Mouse (Mus musculus) hindbrain, embryonic 13.5 days (tissue): Measurements from ENCODE around the gene Trim67. TPM values are rescaled to one million over a fixed set of nuclear protein-coding genes. Genes with fewer than 3 reads are reported as not detected.
"Not testable (repeated sequence)": the region's sequence is repeated elsewhere in the genome, so short reads cannot be mapped to it uniquely, and the experiment has no call there.

ENCODE experiments used
- ATAC-seq: fragments of 200-750 bp; cut with Nextera tagmentation; 2 replicates; pipeline ENCODE4 v1.8.0; 2017; ENCODE audit warnings: moderate TSS enrichment; ENCODE audit not compliant: low FRiP score
- H3K27ac ChIP-seq: fragments of 300-500 bp; sonication (generic); 2 replicates; pipeline ENCODE4 v1.5.1; 2015; ENCODE audit warnings: inconsistent platforms, mild to moderate bottlenecking, moderate library complexity
- H3K27me3 ChIP-seq: fragments of 300-500 bp; sonication (generic); 2 replicates; pipeline ENCODE4 v1.6.1; 2015; ENCODE audit warnings: mild to moderate bottlenecking, inconsistent platforms
- H3K36me3 ChIP-seq: fragments of 300-500 bp; sonication (generic); 2 replicates; pipeline ENCODE4 v1.6.1; 2015; ENCODE audit warnings: mild to moderate bottlenecking, inconsistent platforms
- H3K4me1 ChIP-seq: fragments of 300-500 bp; sonication (generic); replicated peaks from 2 replicates; pipeline ENCODE4 v1.6.1; 2015; ENCODE audit warnings: inconsistent platforms
- H3K4me2 ChIP-seq: fragments of 300-500 bp; sonication (generic); 2 replicates; pipeline ENCODE4 v1.6.1; 2015; ENCODE audit warnings: inconsistent platforms, mild to moderate bottlenecking, moderate library complexity
- H3K4me3 ChIP-seq: fragments of 300-500 bp; sonication (generic); 2 replicates; pipeline ENCODE4 v1.5.1; 2015; ENCODE audit warnings: mild to moderate bottlenecking, inconsistent platforms
- H3K9ac ChIP-seq: fragments of 300-500 bp; sonication (generic); 2 replicates; pipeline ENCODE4 v1.6.1; 2015; ENCODE audit warnings: mild to moderate bottlenecking, inconsistent platforms
- H3K9me3 ChIP-seq: fragments of 300-500 bp; sonication (generic); 2 replicates; pipeline ENCODE4 v1.6.1; 2016; ENCODE audit warnings: inconsistent platforms
- WGBS: fragments of 180-500 bp; shearing (Covaris S2); methylation state at CpG from one replicate; pipeline ENCODE4 v1.1.7; 2015; 5-methylcytosine and 5-hydroxymethylcytosine counted together
- polyA plus RNA-seq: library from polyadenylated mRNA; unstranded; fragments of >200 nt; fragmentation: Nextera tagmentation; extraction: Ambion mirVana; gene quantifications from 2 replicates; pipeline ENCODE4 v1.2.1, GENCODE M21; 2015

Trim67 gene
- polyA plus RNA-seq, 1 experiment from 2014 or later = 20.5 TPM

DNA sequence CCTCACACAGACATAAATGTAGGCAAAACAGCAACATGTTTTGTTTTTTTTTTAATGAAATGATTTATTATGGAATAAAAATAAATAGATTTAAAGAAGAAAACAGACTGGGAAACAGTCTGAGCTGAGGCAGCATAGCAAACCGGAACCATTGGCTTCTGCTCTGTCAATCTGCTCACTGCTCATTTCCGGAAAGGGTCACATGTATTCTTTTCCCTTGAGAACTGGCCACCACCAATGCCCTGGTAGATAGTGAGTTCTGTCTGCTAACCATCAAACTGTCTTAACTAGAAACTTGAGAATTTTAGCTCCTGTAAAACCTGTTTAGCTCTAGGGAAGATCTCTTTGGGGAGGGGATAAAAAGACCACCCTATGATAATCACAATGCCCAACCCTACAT lies 44.0 kb downstream of the Trim67 start:
- Histone ChIP-seq H3K4me1 (no peaks in the 10 kb centered on the region), H3K9me3 (no peaks in the 10 kb centered on the region), H3K27ac (no peak overlapping the region), H3K27me3 (no peaks in the 10 kb centered on the region), H3K4me2 (no peak overlapping the region), H3K4me3 (no peak overlapping the region), H3K36me3 (peaks cover 51% of the 10 kb centered on the region), H3K9ac (no peak overlapping the region)
- WGBS = 86% methylated on average over 2 of the region's 2 CpGs
- no peak for ATAC-seq

GRCm38 (mm10) chr8:124837956-124838355 lies 45.1 kb downstream of the Trim67 start:
- no peaks in the 10 kb centered on the region for H3K4me1 ChIP-seq
- H3K27ac ChIP-seq = no peak overlapping the region
- no peaks in the 10 kb centered on the region for H3K27me3 ChIP-seq
- H3K9ac ChIP-seq = no peak overlapping the region
- H3K4me2 ChIP-seq = no peak overlapping the region
- H3K4me3 ChIP-seq = no peak overlapping the region
- no peak for ATAC-seq
- WGBS = 92% methylated on average over 2 of the region's 2 CpGs
- H3K36me3 ChIP-seq = peaks cover 48% of the 10 kb centered on the region
- H3K9me3 ChIP-seq = no peaks in the 10 kb centered on the region

DNA sequence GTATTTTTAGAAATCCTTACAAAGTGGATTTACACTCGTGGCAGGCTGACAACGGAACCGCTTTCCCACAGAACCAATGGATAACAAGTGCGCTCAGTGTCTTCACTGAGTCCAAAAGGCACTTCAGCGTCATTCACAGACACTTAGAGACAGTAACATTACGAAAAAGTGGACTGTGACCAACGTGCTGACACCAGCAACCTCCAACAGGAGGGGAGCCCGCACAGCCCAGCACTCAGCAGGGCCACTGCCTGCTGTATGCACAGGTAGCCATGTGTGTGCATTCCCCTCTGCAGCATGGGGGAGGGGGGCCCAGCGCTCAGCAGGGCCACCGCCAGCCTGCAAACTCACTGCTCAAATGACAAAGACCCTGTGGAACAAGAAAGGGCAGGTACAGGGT lies 46.5 kb downstream of the Trim67 start:
- Histone ChIP-seq H3K9ac (no peak overlapping the region), H3K4me2 (no peak overlapping the region), H3K27ac (no peak overlapping the region), H3K4me1 (no peaks in the 10 kb centered on the region), H3K4me3 (no peak overlapping the region), H3K27me3 (no peaks in the 10 kb centered on the region), H3K36me3 (peaks cover 48% of the 10 kb centered on the region), H3K9me3 (no peaks in the 10 kb centered on the region)
- ATAC-seq = no peak
- whole genome bisulfite sequencing = 95% methylated on average over 10 of the region's 10 CpGs

DNA sequence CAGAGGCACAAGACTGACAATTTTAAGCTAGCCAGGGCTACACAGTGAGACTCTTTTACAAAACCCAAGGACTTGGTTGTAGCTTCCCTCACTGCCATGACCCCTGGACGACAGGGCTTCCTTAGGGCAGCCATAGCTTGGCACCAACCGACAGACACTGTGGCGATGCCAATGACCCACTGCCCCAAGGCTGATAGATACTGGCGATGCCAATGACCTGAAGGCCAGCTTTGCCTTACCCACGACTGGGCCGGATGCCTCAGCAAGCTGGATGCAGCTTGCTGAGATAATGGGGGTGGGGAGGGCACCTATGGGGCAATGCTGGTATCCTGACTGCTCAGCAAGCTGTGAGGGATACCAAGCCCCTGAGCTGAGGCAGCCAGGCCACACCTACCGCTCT lies 48.0 kb downstream of the Trim67 start:
- no peaks in the 10 kb centered on the region for H3K9me3 ChIP-seq
- H3K27me3 ChIP-seq = no peaks in the 10 kb centered on the region
- H3K27ac ChIP-seq = no peak overlapping the region
- no peak overlapping the region for H3K4me2 ChIP-seq
- H3K36me3 ChIP-seq = peaks cover 53% of the 10 kb centered on the region
- H3K4me3 ChIP-seq = no peak overlapping the region
- H3K9ac ChIP-seq = no peak overlapping the region
- 94% methylated on average over 7 of the region's 7 CpGs for WGBS
- ATAC-seq = no peak
- H3K4me1 ChIP-seq = no peaks in the 10 kb centered on the region

GRCm38 (mm10) chr8:124841775-124842174 lies 48.9 kb downstream of the Trim67 start:
- H3K4me1 ChIP-seq = no peaks in the 10 kb centered on the region
- H3K4me2 ChIP-seq = no peak overlapping the region
- no peaks in the 10 kb centered on the region for H3K27me3 ChIP-seq
- H3K9ac ChIP-seq = no peak overlapping the region
- no peak overlapping the region for H3K27ac ChIP-seq
- no peak for ATAC-seq
- H3K36me3 ChIP-seq = peaks cover 53% of the 10 kb centered on the region
- no peaks in the 10 kb centered on the region for H3K9me3 ChIP-seq
- H3K4me3 ChIP-seq = no peak overlapping the region
- 96% methylated on average over 10 of the region's 10 CpGs for WGBS

DNA sequence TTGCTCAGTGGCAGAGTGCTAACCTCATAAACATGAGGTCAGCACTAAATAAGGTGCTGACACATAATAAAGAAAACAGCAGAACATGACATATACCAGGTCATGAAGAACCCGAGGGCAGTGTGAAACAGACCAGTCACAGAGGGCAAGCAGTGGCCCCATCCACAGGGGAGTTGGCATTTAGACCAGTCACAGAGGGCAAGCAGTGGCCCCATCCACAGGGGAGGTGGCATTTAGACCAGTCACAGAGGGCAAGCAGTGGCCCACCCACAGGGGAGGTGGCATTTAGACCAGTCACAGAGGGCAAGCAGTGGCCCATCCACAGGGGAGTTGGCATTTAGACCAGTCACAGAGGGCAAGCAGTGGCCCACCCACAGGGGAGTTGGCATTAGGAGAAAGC lies 50.0 kb downstream of the Trim67 start:
- not testable (repeated sequence) for H3K4me2 ChIP-seq, H3K9me3 ChIP-seq, H3K27me3 ChIP-seq, H3K4me1 ChIP-seq, H3K4me3 ChIP-seq, ATAC-seq, H3K27ac ChIP-seq, H3K9ac ChIP-seq
- H3K36me3 ChIP-seq = peaks cover 47% of the 10 kb centered on the region
- WGBS = 79% methylated on average over 1 of the region's 1 CpGs

- no peak for ATAC-seq
These were observed 52.2 kb downstream of the Trim67 start for GRCm38 (mm10) chr8:124845131-124845530.

DNA sequence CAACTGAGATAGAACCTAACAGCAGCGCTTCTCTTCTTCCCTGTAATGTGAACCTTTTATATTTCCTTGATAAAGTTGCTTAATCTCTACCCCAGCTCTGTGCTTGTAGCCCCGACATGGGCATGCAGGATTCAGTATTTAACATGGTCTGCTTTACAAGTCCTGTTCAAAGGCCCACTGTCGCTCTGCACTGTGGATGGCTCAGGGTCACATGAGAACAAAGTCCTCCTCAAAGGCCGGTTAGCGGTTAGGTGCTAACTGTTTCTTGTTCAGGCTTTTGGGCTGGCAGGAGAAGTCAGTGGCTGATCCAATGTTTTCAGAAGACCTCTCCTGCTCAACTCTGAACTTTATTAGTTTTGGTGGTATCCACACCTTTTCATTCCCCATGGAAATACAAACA lies 52.7 kb downstream of the Trim67 start:
- no peak overlapping the region for H3K27ac ChIP-seq
- H3K4me3 ChIP-seq = no peak overlapping the region
- WGBS = 91% methylated on average over 5 of the region's 5 CpGs
- no peaks in the 10 kb centered on the region for H3K9me3 ChIP-seq
- no peaks in the 10 kb centered on the region for H3K4me1 ChIP-seq
- peaks cover 21% of the 10 kb centered on the region for H3K36me3 ChIP-seq
- H3K27me3 ChIP-seq = no peaks in the 10 kb centered on the region
- H3K4me2 ChIP-seq = no peak overlapping the region
- ATAC-seq = no peak
- H3K9ac ChIP-seq = no peak overlapping the region

More at GRCm38 (mm10) chr8:124845131-124845530, 52.2 kb downstream of the Trim67 start:
- WGBS = 60% methylated on average over 3 of the region's 3 CpGs
- Histone ChIP-seq H3K9ac (no peak overlapping the region), H3K4me3 (no peak overlapping the region), H3K9me3 (no peaks in the 10 kb centered on the region), H3K36me3 (peaks cover 25% of the 10 kb centered on the region), H3K4me1 (no peaks in the 10 kb centered on the region), H3K4me2 (no peak overlapping the region), H3K27me3 (no peaks in the 10 kb centered on the region), H3K27ac (no peak overlapping the region)

GRCm38 (mm10) chr8:124853511-124853910 lies 60.6 kb downstream of the Trim67 start:
- H3K9ac ChIP-seq = no peak overlapping the region
- H3K27ac ChIP-seq = no peak overlapping the region
- H3K4me3 ChIP-seq = no peak overlapping the region
- no peak overlapping the region for H3K4me2 ChIP-seq
- peaks cover 62% of the 10 kb centered on the region for H3K36me3 ChIP-seq
- no peaks in the 10 kb centered on the region for H3K27me3 ChIP-seq
- WGBS = 93% methylated on average over 1 of the region's 1 CpGs
- no peak for ATAC-seq
- H3K9me3 ChIP-seq = peaks cover 25% of the 10 kb centered on the region
- H3K4me1 ChIP-seq = no peaks in the 10 kb centered on the region

GRCm38 (mm10) chr8:124859466-124859865 lies 66.6 kb downstream of the Trim67 start:
- H3K4me2 ChIP-seq = no peak overlapping the region
- peaks cover 10% of the 10 kb centered on the region; the same call in 1 of the 2 replicates for H3K9me3 ChIP-seq
- no peak overlapping the region for H3K27ac ChIP-seq
- peaks cover 62% of the 10 kb centered on the region for H3K36me3 ChIP-seq
- ATAC-seq = no peak
- no peaks in the 10 kb centered on the region for H3K27me3 ChIP-seq
- peaks cover 18% of the 10 kb centered on the region for H3K4me1 ChIP-seq
- H3K9ac ChIP-seq = no peak overlapping the region
- H3K4me3 ChIP-seq = no peak overlapping the region

- Histone ChIP-seq H3K27ac (no peak overlapping the region), H3K4me1 (peaks cover 25% of the 10 kb centered on the region), H3K4me2 (no peak overlapping the region), H3K27me3 (no peaks in the 10 kb centered on the region), H3K36me3 (peaks cover 55% of the 10 kb centered on the region), H3K9ac (no peak overlapping the region), H3K9me3 (peaks cover 3% of the 10 kb centered on the region; the same call in 1 of the 2 replicates), H3K4me3 (no peak overlapping the region)
- ATAC-seq = no peak
- WGBS = 94% methylated on average over 3 of the region's 3 CpGs
These were observed 67.3 kb downstream of the Trim67 start for GRCm38 (mm10) chr8:124860188-124860587.

GRCm38 (mm10) chr8:124862321-124863162 lies 69.7 kb downstream of the Trim67 start, which contains the start of the genes Gnpat and 2810004N23Rik:
Gene Gnpat (plus strand): TSS chr8:124863033.
Gene 2810004N23Rik (minus strand): TSS chr8:124863120.
- H3K36me3 ChIP-seq = peaks cover 32% of the 10 kb centered on the region
- no peaks in the 10 kb centered on the region for H3K9me3 ChIP-seq
- H3K27me3 ChIP-seq = no peaks in the 10 kb centered on the region
- H3K9ac ChIP-seq = peak within 1 kb of the TSS; percentile 95
- peaks cover 33% of the 10 kb centered on the region for H3K4me1 ChIP-seq
- peak; percentile 99 for ATAC-seq
- 1% methylated on average over 48 of the region's 55 CpGs for WGBS
- peak within 1 kb of the TSS; percentile 93 for H3K4me3 ChIP-seq
- H3K27ac ChIP-seq = peak within 1 kb of the TSS; percentile 95
- H3K4me2 ChIP-seq = peak within 1 kb of the TSS; percentile 86

- Histone ChIP-seq H3K27me3 (no peaks in the 10 kb centered on the region), H3K36me3 (peaks cover 25% of the 10 kb centered on the region), H3K9ac (peak overlapping the region; percentile 95), H3K4me2 (peak overlapping the region; percentile 86), H3K4me3 (peak overlapping the region; percentile 93), H3K27ac (peak overlapping the region; percentile 95), H3K4me1 (peaks cover 34% of the 10 kb centered on the region), H3K9me3 (no peaks in the 10 kb centered on the region)
- WGBS = 0% methylated on average over 32 of the region's 33 CpGs
- ATAC-seq = peak; percentile 90
These were observed 70.3 kb downstream of the Trim67 start for GRCm38 (mm10) chr8:124863163-124863677.
